Mouse (Mus musculus) CH12.LX (cell line): ENCODE data around the gene Ifng.

ENCODE experiments used
- CTCF ChIP-seq, 2 experiments: IDR thresholded peaks in 1 of 2; conservative IDR thresholded peaks in 1 of 2; 2 replicates each; pipeline ENCODE4 v1.5.1; 2011 to 2012; ENCODE audit warnings: low read depth in 2 of 2, low read length in 2 of 2, improper control_type of control experiment in 1 of 2, inconsistent platforms in 1 of 2, mild to moderate bottlenecking in 1 of 2, moderate library complexity in 1 of 2
- JUND ChIP-seq: conservative IDR thresholded peaks from 2 replicates; pipeline ENCODE4 v1.6.1; 2011; ENCODE audit warnings: low read depth, low read length, improper control_type of control experiment
- MAFK ChIP-seq: IDR thresholded peaks from 2 replicates; pipeline ENCODE4 v1.6.1; 2011; ENCODE audit warnings: low read length, improper control_type of control experiment; ENCODE audit not compliant: insufficient replicate concordance
- MAZ ChIP-seq: IDR thresholded peaks from 2 replicates; pipeline ENCODE4 v1.6.1; 2012; ENCODE audit warnings: low read depth, mild to moderate bottlenecking, inconsistent platforms, low read length, improper control_type of control experiment, moderate library complexity
- USF2 ChIP-seq: conservative IDR thresholded peaks from 2 replicates; pipeline ENCODE4 v1.6.1; 2011; ENCODE audit warnings: low read depth, low read length, improper control_type of control experiment

DNA sequence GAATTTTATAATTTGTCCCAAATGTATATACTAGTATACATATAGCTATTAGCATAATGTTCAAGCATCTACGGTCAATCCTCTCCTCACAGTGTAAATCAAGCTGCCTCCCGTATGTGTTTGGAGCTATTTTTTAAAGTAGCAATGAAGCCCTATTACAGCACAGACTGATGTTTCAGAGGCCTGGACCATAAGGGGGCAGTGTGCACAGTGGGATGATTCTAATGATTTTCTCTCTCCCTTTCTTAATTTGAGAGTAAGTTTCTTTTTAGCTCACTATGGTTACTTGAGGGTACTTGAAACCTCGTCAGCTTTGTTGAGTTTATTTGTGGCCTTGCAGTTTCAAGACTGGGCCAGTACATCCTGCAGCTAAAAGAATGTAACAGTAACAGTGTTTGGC is 1.1 kb downstream of the Ifng start:
- TF ChIP-seq JUND (no peak), MAZ (no peak), CTCF (conservative IDR thresholded peaks at IDR 0.05 in 1 of 2, IDR thresholded peaks at IDR 0.05 in 1 of 2; ENCODE audit: low read depth in 2 of 2, low read length in 2 of 2) (peak; percentile 26 to 76; a peak in 3 of 4 replicates), MAFK (no peak), USF2 (no peak)
